Comparison of ENCODE assay signal across 8 mouse cellular contexts in genomic region chr9:96916620-96917538, GRCm38 (mm10). TPM values are rescaled to one million over a fixed set of nuclear protein-coding genes. Genes with fewer than 3 reads are reported as not detected.
A peak's percentile ranks its signal among the peaks of the same experiment; 100 is the strongest.
DNase-seq lines count a peak whose midpoint lies in the region; ATAC-seq lines count a peak whose summit lies in the region.

No protein-coding gene starts in this region.

- peak; percentile 98 for ATAC-seq in inflammation-experienced regulatory T-cells, adult 6 months

- DNase-seq in adipocyte (ENCODE audit: low spot score) = peak; percentile 93
- DNase-seq in embryo, embryonic 10.5 days (ENCODE audit: low spot score) = peak; percentile 99
- DNase-seq in gastrocnemius, postnatal 25 days = peak; percentile 85
- DNase-seq in left cerebral cortex, adult 9 months (ENCODE audit: low spot score in 2 of 2) = peak; percentile 82 to 99
- DNase-seq in mesoderm, embryonic 11.5 days (ENCODE audit: low read depth, low spot score) = peak; percentile 96
- peak; percentile 92 for DNase-seq in right cerebral cortex, postnatal 36 days (ENCODE audit: low spot score in 2 of 2)
- DNase-seq in urinary bladder, postnatal 4 days (ENCODE audit: low spot score in 2 of 2) = peak; percentile 86 to 93

RNA-seq across cellular contexts. Expression of gene Pxylp1, which starts 24.4 kb away (rescaled TPM):
- 1 to 10 TPM; 1.7 to 1.8 TPM for total RNA-seq in gastrocnemius, postnatal 25 days (2021)
- polyA plus RNA-seq in inflammation-experienced regulatory T-cells, adult 6 months (2017; shearing (Covaris generic)) = 10 to 100 TPM in 2 of 3 experiments, 1 to 10 TPM in 1; 7.9 to 15.6 (median 15.2) TPM

Comparison
In these comparisons a context has a peak if more than half of its experiments do, and no peak if none do; other contexts are left out.
1. Peak in every context shown above with its lines: DNase-seq and ATAC-seq.